Mouse (Mus musculus) natural killer cell, adult 2 months (primary cell): ENCODE measurements around the gene Cfap45.

ENCODE experiments used
- DNase-seq, 2 experiments: peaks; one replicate each; pipeline ENCODE4 v3.0.0; 2022; ENCODE audit warnings: low spot score in 2 of 2

Cfap45 gene

GRCm38 (mm10) chr1:172520576-172521440 is at the start of gene Cfap45:
TSS of gene Cfap45 (plus strand) at chr1:172520801.
- DNase-seq = peak; percentile 69 to 74

GRCm38 (mm10) chr1:172472909-172473308 is 47.7 kb upstream of the Cfap45 start:
- no peak for DNase-seq

- DNase-seq = no peak
Observed at GRCm38 (mm10) chr1:172474196-172474595, 46.4 kb upstream of the Cfap45 start.

GRCm38 (mm10) chr1:172475054-172475741 is 45.4 kb upstream of the Cfap45 start, which contains the start of gene Slamf9:
TSS of gene Slamf9 (plus strand) at chr1:172475358.
- peak in 1 of 2 experiments; percentile 40 for DNase-seq

GRCm38 (mm10) chr1:172478020-172478419 is 42.6 kb upstream of the Cfap45 start:
- DNase-seq = no peak

GRCm38 (mm10) chr1:172480376-172480775 is 40.2 kb upstream of the Cfap45 start:
- DNase-seq = no peak

- no peak for DNase-seq
Observed at GRCm38 (mm10) chr1:172481111-172481510, 39.5 kb upstream of the Cfap45 start.

GRCm38 (mm10) chr1:172481540-172482280 is 38.9 kb upstream of the Cfap45 start, which contains the start of gene Igsf9:
TSS of gene Igsf9 (plus strand) at chr1:172481788.
- DNase-seq = peak; percentile 67 to 87

- DNase-seq = no peak
Observed at GRCm38 (mm10) chr1:172482518-172483360, 37.9 kb upstream of the Cfap45 start.

- no peak for DNase-seq
Observed at GRCm38 (mm10) chr1:172483361-172483660, 37.3 kb upstream of the Cfap45 start.

GRCm38 (mm10) chr1:172484236-172484635 is 36.4 kb upstream of the Cfap45 start:
- no peak for DNase-seq

- DNase-seq = no peak
Observed at GRCm38 (mm10) chr1:172484671-172485070, 35.9 kb upstream of the Cfap45 start.

GRCm38 (mm10) chr1:172485821-172486220 is 34.8 kb upstream of the Cfap45 start:
- DNase-seq = no peak

GRCm38 (mm10) chr1:172486236-172486635 is 34.4 kb upstream of the Cfap45 start:
- no peak for DNase-seq

- DNase-seq = no peak
Observed at GRCm38 (mm10) chr1:172486651-172487050, 34.0 kb upstream of the Cfap45 start.

GRCm38 (mm10) chr1:172487859-172488258 is 32.7 kb upstream of the Cfap45 start:
- no peak for DNase-seq

- DNase-seq = no peak
Observed at GRCm38 (mm10) chr1:172488831-172489230, 31.8 kb upstream of the Cfap45 start.

GRCm38 (mm10) chr1:172489585-172490250 is 30.9 kb upstream of the Cfap45 start:
- no peak for DNase-seq

GRCm38 (mm10) chr1:172490261-172490661 is 30.3 kb upstream of the Cfap45 start:
- peak; percentile 76 to 79 for DNase-seq

GRCm38 (mm10) chr1:172492047-172492446 is 28.6 kb upstream of the Cfap45 start:
- no peak for DNase-seq

GRCm38 (mm10) chr1:172493516-172493915 is 27.1 kb upstream of the Cfap45 start:
- DNase-seq = peak in 1 of 2 experiments; percentile 48
